43 mouse cellular contexts compared by ENCODE assay signal in genomic region chr2:29711877-29712276, GRCm38 (mm10). TPM values are rescaled to one million over a fixed set of nuclear protein-coding genes. Genes with fewer than 3 reads are reported as not detected.
DNase-seq lines count a peak whose midpoint lies in the region; ATAC-seq and TF ChIP-seq lines count a peak whose summit lies in the region.
"Had no signal": no experiment of that assay in that cellular context is flagged by ENCODE, and none has a peak within 500 bp of the region (broad histone marks: within the 10 kb centered on the region; RNA-seq: fewer than 3 reads in every experiment).

No protein-coding gene starts in this region.

- ATAC-seq in embryonic facial prominence, embryonic 14.5 days (ENCODE audit: low read depth): no peak
- peak; percentile 57 for ATAC-seq in lung, postnatal 0 days
- no peak; the same call in 1 of the 2 replicates for ATAC-seq in stomach, postnatal 0 days (ENCODE audit: low FRiP score, low TSS enrichment)
- ATAC-seq: activated CD4-positive, CD25-positive, alpha-beta regulatory T cell, adult 4 months; forebrain, postnatal 0 days; hindbrain, postnatal 0 days; intestine, embryonic 15.5 days; midbrain, embryonic 15.5 days had no signal

- peaks cover 13% of the 10 kb centered on the region for H3K4me1 ChIP-seq in embryonic facial prominence, embryonic 14.5 days (ENCODE audit: control insufficient read depth, insufficient read depth, low read length)
- peaks cover 18% of the 10 kb centered on the region for H3K4me1 ChIP-seq in embryonic facial prominence, embryonic 10.5 days
- H3K4me1 ChIP-seq in lung, postnatal 0 days (ENCODE audit: insufficient read depth, low read depth, low read length): peaks cover 3% of the 10 kb centered on the region; the same call in 1 of the 2 replicates
- no peaks in the 10 kb centered on the region; the same call in 1 of the 2 replicates for H3K4me1 ChIP-seq in stomach, postnatal 0 days (replicated peaks; ENCODE audit: control insufficient read depth, insufficient read depth)
- H3K4me1 ChIP-seq: midbrain, embryonic 15.5 days had no signal

- H3K27ac ChIP-seq in embryonic facial prominence, embryonic 14.5 days (replicated peaks; ENCODE audit: low read depth, low read length): 0 out of 2 replicates have a peak overlapping the region, but pooled peaks have one; percentile 4
- no peak overlapping the region for H3K27ac ChIP-seq in embryonic facial prominence, embryonic 10.5 days (replicated peaks)
- H3K27ac ChIP-seq in lung, postnatal 0 days (ENCODE audit: low read length): peak overlapping the region; percentile 59; the same call in 1 of the 2 replicates
- 0 out of 2 replicates have a peak overlapping the region, but pooled peaks have one; percentile 40 for H3K27ac ChIP-seq in stomach, postnatal 0 days (replicated peaks)
- H3K27ac ChIP-seq: embryonic facial prominence, embryonic 15.5 days; forebrain, embryonic 10.5 days; hindbrain, embryonic 12.5 days; hindbrain, postnatal 0 days; intestine, embryonic 15.5 days; kidney, postnatal 0 days; limb, embryonic 10.5 days; limb, embryonic 15.5 days; liver, embryonic 13.5 days; midbrain, embryonic 10.5 days; midbrain, embryonic 15.5 days had no signal

- H3K36me3 ChIP-seq in embryonic facial prominence, embryonic 14.5 days (ENCODE audit: control insufficient read depth, insufficient read depth, low read length): peaks cover 62% of the 10 kb centered on the region
- peaks cover 92% of the 10 kb centered on the region for H3K36me3 ChIP-seq in embryonic facial prominence, embryonic 10.5 days (replicated peaks)
- H3K36me3 ChIP-seq in lung, postnatal 0 days (ENCODE audit: insufficient read depth, low read length): peaks cover 5% of the 10 kb centered on the region; the same call in 1 of the 2 replicates
- H3K36me3 ChIP-seq in stomach, postnatal 0 days (ENCODE audit: control insufficient read depth, insufficient read depth, low read length): peaks cover 9% of the 10 kb centered on the region; the same call in 1 of the 2 replicates

- no peak overlapping the region for H3K9ac ChIP-seq in embryonic facial prominence, embryonic 14.5 days (ENCODE audit: low read depth, low read length)
- no peak overlapping the region for H3K9ac ChIP-seq in lung, postnatal 0 days (replicated peaks; ENCODE audit: low read depth)
- no peak overlapping the region for H3K9ac ChIP-seq in stomach, postnatal 0 days (ENCODE audit: low read length)
- H3K9ac ChIP-seq: embryonic facial prominence, embryonic 15.5 days; forebrain, postnatal 0 days; hindbrain, embryonic 12.5 days; intestine, embryonic 15.5 days; limb, embryonic 15.5 days; liver, embryonic 13.5 days; midbrain, embryonic 15.5 days had no signal

- TF ChIP-seq CTCF in lung, postnatal 0 days (IDR thresholded peaks at IDR 0.05): no peak
- TF ChIP-seq CTCF in stomach, postnatal 0 days (IDR thresholded peaks at IDR 0.05; ENCODE audit: low read depth): no peak

- 73% methylated on average over 5 of the region's 5 CpGs for WGBS in embryonic facial prominence, embryonic 14.5 days
- 88% methylated on average over 5 of the region's 5 CpGs for WGBS in embryonic facial prominence, embryonic 10.5 days
- 67% methylated on average over 5 of the region's 5 CpGs for WGBS in lung, postnatal 0 days
- 55% methylated on average over 5 of the region's 5 CpGs for WGBS in stomach, postnatal 0 days

- TF ChIP-seq EP300 in lung, postnatal 0 days (IDR thresholded peaks at IDR 0.05): 0 out of 2 replicates have a peak, but pooled peaks have one; percentile 35
- no peak for TF ChIP-seq EP300 in stomach, postnatal 0 days (optimal IDR thresholded peaks at IDR 0.05)

- no peak overlapping the region for H3K4me3 ChIP-seq in embryonic facial prominence, embryonic 14.5 days (ENCODE audit: low read depth, low read length)
- H3K4me3 ChIP-seq in embryonic facial prominence, embryonic 10.5 days: no peak overlapping the region
- no peak overlapping the region for H3K4me3 ChIP-seq in lung, postnatal 0 days (ENCODE audit: low read depth, low read length)
- H3K4me3 ChIP-seq in stomach, postnatal 0 days (ENCODE audit: low read depth, low read length): no peak overlapping the region
- H3K4me3 ChIP-seq: embryonic facial prominence, embryonic 15.5 days; forebrain, embryonic 10.5 days; hindbrain, embryonic 12.5 days; intestine, embryonic 15.5 days; limb, embryonic 10.5 days; limb, embryonic 15.5 days; liver, embryonic 13.5 days; midbrain, embryonic 10.5 days; midbrain, embryonic 15.5 days had no signal

- H3K9me3 ChIP-seq in embryonic facial prominence, embryonic 14.5 days (ENCODE audit: control insufficient read depth, low read length): no peaks in the 10 kb centered on the region
- H3K9me3 ChIP-seq in embryonic facial prominence, embryonic 10.5 days: no peaks in the 10 kb centered on the region
- H3K9me3 ChIP-seq in lung, postnatal 0 days (ENCODE audit: low read length): no peaks in the 10 kb centered on the region
- no peaks in the 10 kb centered on the region for H3K9me3 ChIP-seq in stomach, postnatal 0 days (ENCODE audit: control insufficient read depth, low read length)
- H3K9me3 ChIP-seq: embryonic facial prominence, embryonic 15.5 days; forebrain, embryonic 10.5 days; hindbrain, embryonic 12.5 days; intestine, embryonic 15.5 days; limb, embryonic 10.5 days; limb, embryonic 15.5 days; liver, embryonic 13.5 days; midbrain, embryonic 10.5 days; midbrain, embryonic 15.5 days had no signal

- no peak for DNase-seq in embryonic facial prominence, embryonic 14.5 days (ENCODE audit: low spot score)
- DNase-seq in embryonic facial prominence, embryonic 10.5 days (ENCODE audit: low spot score): no peak
- DNase-seq in lung, postnatal 0 days (ENCODE audit: low spot score): peak; percentile 32
- DNase-seq in lung, postnatal 4 days: no peak
- peak; percentile 85 for DNase-seq in R1 (ENCODE audit: low read depth, low spot score)
- no peak for DNase-seq in stomach, postnatal 0 days (ENCODE audit: low spot score)
- no peak for DNase-seq in layer of hippocampus, adult 8-10 months (ENCODE audit: low spot score in 2 of 2)
- no peak for DNase-seq in testis, postnatal 14 days (ENCODE audit: low spot score)
- DNase-seq: adrenal gland, adult 8-10 months; cerebellum, adult 11 months; cerebellum, postnatal 10 days; forebrain, postnatal 0 days; gastrocnemius, postnatal 25 days; heart, adult 11 months; heart, postnatal 36 days; kidney, adult 2 months; kidney, postnatal 4 days; layer of hippocampus, postnatal 36 days; liver, embryonic 13.5 days; lung, adult 18-20 months; lung, postnatal 10 days; right cerebral cortex, adult 18-20 months; spleen, adult 18-20 months; thymus, adult 2 months; thymus, postnatal 36 days had no signal

- H3K4me2 ChIP-seq in embryonic facial prominence, embryonic 14.5 days (ENCODE audit: low read depth, low read length): no peak overlapping the region
- no peak overlapping the region for H3K4me2 ChIP-seq in lung, postnatal 0 days (replicated peaks; ENCODE audit: low read depth, low read length)
- H3K4me2 ChIP-seq in stomach, postnatal 0 days (replicated peaks; ENCODE audit: low read depth): no peak overlapping the region
- H3K4me2 ChIP-seq: embryonic facial prominence, embryonic 15.5 days; hindbrain, embryonic 12.5 days; intestine, embryonic 15.5 days; limb, embryonic 15.5 days; liver, embryonic 13.5 days; midbrain, embryonic 15.5 days had no signal

- no peaks in the 10 kb centered on the region for H3K27me3 ChIP-seq in embryonic facial prominence, embryonic 14.5 days (replicated peaks; ENCODE audit: control insufficient read depth, insufficient read depth, low read length)
- H3K27me3 ChIP-seq in embryonic facial prominence, embryonic 10.5 days (replicated peaks; ENCODE audit: low read depth, poor library complexity, severe bottlenecking): no peaks in the 10 kb centered on the region
- no peaks in the 10 kb centered on the region for H3K27me3 ChIP-seq in lung, postnatal 0 days (replicated peaks; ENCODE audit: insufficient read depth, low read length)
- H3K27me3 ChIP-seq in stomach, postnatal 0 days (ENCODE audit: control insufficient read depth, insufficient read depth, low read length): no peaks in the 10 kb centered on the region
- H3K27me3 ChIP-seq: embryonic facial prominence, embryonic 15.5 days; hindbrain, embryonic 12.5 days; intestine, embryonic 15.5 days; limb, embryonic 15.5 days; liver, embryonic 13.5 days; midbrain, embryonic 15.5 days had no signal

RNA-seq across cellular contexts. Expression of gene Gm13420, which starts 39.6 kb away (rescaled TPM):
- not detected in 2 replicates for polyA plus RNA-seq in embryonic facial prominence, embryonic 14.5 days (2014; fragmentation: Nextera tagmentation; extraction: Ambion mirVana)
- not detected in 2 replicates for polyA plus RNA-seq in embryonic facial prominence, embryonic 10.5 days (2016; fragmentation: Nextera tagmentation; extraction: Ambion mirVana)
- polyA plus RNA-seq in lung, postnatal 0 days (2015; fragmentation: Nextera tagmentation; extraction: Ambion mirVana): 0.21 and 0.37 TPM in 2 replicates
- 5.8 and 6.1 TPM in 2 replicates for polyA plus RNA-seq in stomach, postnatal 0 days (2015; fragmentation: Nextera tagmentation; extraction: Ambion mirVana)
- 1 to 10 TPM in 2 of 4 experiments, under 1 TPM in 2; 0.59 to 1.4 (median 1.0) TPM for total RNA-seq in layer of hippocampus, adult 8-10 months (2022)
- total RNA-seq: common myeloid progenitor, adult 5-6 weeks; gastrocnemius, postnatal 25 days; heart, postnatal 36 days; MEL; neutrophil, adult 5-6 weeks had no signal
- polyA plus RNA-seq: embryonic facial prominence, embryonic 15.5 days; forebrain, embryonic 10.5 days; heart, embryonic 16.5 days; hindbrain, embryonic 12.5 days; limb, embryonic 15.5 days; midbrain, embryonic 10.5 days; neural tube, embryonic 11.5 days had no signal

RNA-seq across cellular contexts. Expression of gene Gm13547, which starts 47.2 kb away (rescaled TPM):
- 1.0 TPM in 1 of 2 replicates, not detected in the other for polyA plus RNA-seq in embryonic facial prominence, embryonic 14.5 days (2014; fragmentation: Nextera tagmentation; extraction: Ambion mirVana)
- not detected in 2 replicates for polyA plus RNA-seq in embryonic facial prominence, embryonic 10.5 days (2016; fragmentation: Nextera tagmentation; extraction: Ambion mirVana)
- not detected in 2 replicates for polyA plus RNA-seq in lung, postnatal 0 days (2015; fragmentation: Nextera tagmentation; extraction: Ambion mirVana)
- polyA plus RNA-seq in stomach, postnatal 0 days (2015; fragmentation: Nextera tagmentation; extraction: Ambion mirVana): 0.28 TPM in 1 of 2 replicates, not detected in the other
- total RNA-seq in layer of hippocampus, adult 8-10 months (2022): under 1 TPM in 1 of 4 experiments, not detected in 3; 0.56 TPM
- total RNA-seq: adrenal gland, adult 8-10 months; common myeloid progenitor, adult 5-6 weeks; forebrain, postnatal 0 days; gastrocnemius, postnatal 25 days; heart, postnatal 36 days; hindbrain, postnatal 0 days; layer of hippocampus, postnatal 36 days; left cerebral cortex, postnatal 10 days; MEL had no signal
- polyA plus RNA-seq: activated CD4-positive, CD25-positive, alpha-beta regulatory T cell, adult 4 months; embryonic facial prominence, embryonic 15.5 days; forebrain, embryonic 10.5 days; forebrain, postnatal 0 days; hindbrain, embryonic 12.5 days; kidney, adult 2 months; kidney, postnatal 0 days; liver, embryonic 13.5 days; neural tube, embryonic 11.5 days; stomach, embryonic 16.5 days; thymus, adult 2 months had no signal

Comparison
In these comparisons a context has a peak if more than half of its experiments do, and no peak if none do; other contexts are left out.
1. DNase-seq: peak in lung, postnatal 0 days (single experiment) and R1 (single experiment); none in embryonic facial prominence, embryonic 14.5 days (single experiment), embryonic facial prominence, embryonic 10.5 days (single experiment), lung, postnatal 4 days (0 of 2), stomach, postnatal 0 days (single experiment), layer of hippocampus, adult 8-10 months (0 of 2) and testis, postnatal 14 days (single experiment).